Mouse (Mus musculus) small intestine, adult 2 months (tissue): ENCODE data around the gene Fam53a. TPM values are rescaled to one million over a fixed set of nuclear protein-coding genes. Genes with fewer than 3 reads are reported as not detected.
A peak's percentile ranks its signal among the peaks of the same experiment; 100 is the strongest.

ENCODE experiments used
- H3K27ac ChIP-seq: fragments of 200-500 bp; 2 replicates; pipeline ENCODE4 v1.5.1; 2012; ENCODE audit warnings: low read depth, low read length, control low read depth, inconsistent platforms; ENCODE audit not compliant: insufficient read depth
- H3K27me3 ChIP-seq: fragments of 200-500 bp; 2 replicates; pipeline ENCODE4 v1.6.1; 2012; ENCODE audit warnings: mild to moderate bottlenecking, moderate library complexity, low read length, inconsistent platforms; ENCODE audit not compliant: control insufficient read depth, insufficient read depth
- H3K36me3 ChIP-seq: fragments of 200-500 bp; 2 replicates; pipeline ENCODE4 v1.6.1; 2012; ENCODE audit warnings: mild to moderate bottlenecking, low read length, control low read depth, inconsistent platforms; ENCODE audit not compliant: control insufficient read depth, insufficient read depth
- H3K4me1 ChIP-seq: fragments of 200-500 bp; 2 replicates; pipeline ENCODE4 v1.6.1; 2012; ENCODE audit warnings: low read length, inconsistent platforms, mixed read lengths; ENCODE audit not compliant: control insufficient read depth, insufficient read depth, insufficient read length
- H3K4me3 ChIP-seq: fragments of 200-500 bp; 2 replicates; pipeline ENCODE4 v1.5.1; 2012; ENCODE audit warnings: low read depth, mild to moderate bottlenecking, control low read depth, inconsistent platforms, low read length, moderate library complexity
- CTCF ChIP-seq: fragments of 200-500 bp; IDR thresholded peaks from 2 replicates; pipeline ENCODE4 v1.5.1; 2012; ENCODE audit warnings: low read depth, mild to moderate bottlenecking, control low read depth, inconsistent platforms, low read length, moderate library complexity, mixed read lengths; ENCODE audit not compliant: insufficient replicate concordance, insufficient read length; ENCODE audit errors: extremely low read depth
- POLR2A ChIP-seq: fragments of 200-500 bp; IDR thresholded peaks from 2 replicates; pipeline ENCODE4 v1.6.1; 2012; ENCODE audit warnings: low read depth, mild to moderate bottlenecking, control low read depth, inconsistent platforms, low read length, moderate library complexity
- WGBS: fragments of 180-500 bp; shearing (Covaris S2); methylation state at CpG from one replicate; pipeline ENCODE4 v1.1.7; 2018; 5-methylcytosine and 5-hydroxymethylcytosine counted together
- polyA plus RNA-seq: library from polyadenylated mRNA; depleted of rRNA; stranded (reverse); fragments of >200 nt; gene quantifications from 2 replicates; pipeline ENCODE4 v1.2.3, GENCODE M21; 2012; rRNA removed

The Fam53a gene
- polyA plus RNA-seq: 58.1 and 60.2 TPM in 2 replicates

DNA sequence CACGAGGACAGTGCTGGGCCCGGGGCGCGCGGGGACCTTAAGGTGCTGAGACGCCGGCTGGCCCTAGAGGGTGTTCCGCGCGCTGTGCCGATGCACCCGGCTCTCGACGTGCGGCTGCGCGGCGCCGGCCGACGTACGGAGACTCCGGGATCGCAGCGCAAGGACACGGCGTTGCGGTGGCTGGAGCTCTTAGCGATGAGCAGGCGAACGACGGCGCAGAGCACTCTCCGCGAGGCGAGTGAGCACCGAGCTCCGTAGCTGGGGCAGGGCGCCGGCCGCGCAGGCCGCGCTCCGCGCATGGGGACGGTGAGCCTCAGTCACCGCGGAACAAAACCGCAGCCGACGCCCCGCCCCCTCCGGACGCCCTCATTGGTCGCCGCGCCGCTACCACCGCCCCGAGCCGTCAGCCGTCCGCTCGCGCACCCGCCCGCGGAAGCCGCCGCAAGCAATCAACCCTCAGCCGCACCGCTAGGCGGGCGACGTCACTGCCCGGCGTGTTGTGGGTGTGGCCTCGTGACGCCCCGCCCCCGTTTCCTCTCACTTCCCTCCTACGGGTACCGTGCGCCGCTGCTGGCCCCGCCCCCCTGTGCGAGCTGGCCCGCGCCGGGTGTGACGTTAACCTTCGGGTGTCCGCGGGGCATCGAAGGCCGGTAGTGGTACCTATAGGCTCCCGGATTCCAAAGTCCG, at the start of gene Fam53a, which contains the start of gene Gm9903:
Gene Fam53a (minus strand): TSS at position 335 of the 687 bp plus-strand sequence.
Gene Gm9903 (plus strand): TSS at position 625 of the 687 bp plus-strand sequence.
- WGBS: under 1% methylated on average over 97 of the region's 99 CpGs
- H3K27me3 ChIP-seq: no peaks in the 10 kb centered on the region

DNA sequence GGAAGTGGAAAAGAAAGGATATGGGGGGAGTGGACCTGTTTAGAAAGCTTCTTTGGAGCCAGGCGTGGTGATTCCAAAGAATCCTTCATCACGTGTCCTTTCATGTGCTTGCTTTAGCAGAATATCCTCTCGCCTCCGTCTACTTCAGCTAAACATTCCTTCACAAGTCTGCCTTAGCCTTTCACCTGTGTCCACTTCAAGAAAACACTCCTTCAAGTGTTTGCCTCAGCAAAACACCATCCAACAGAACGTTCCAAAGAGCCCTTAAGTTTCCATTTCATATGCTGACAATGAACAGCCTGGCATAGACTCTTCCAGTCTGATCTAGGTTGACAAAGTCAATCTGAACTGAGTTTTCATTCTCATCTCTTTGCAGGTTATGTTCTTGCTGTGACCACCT, 48.8 kb upstream of the Fam53a start:
- H3K4me1 ChIP-seq: no peaks in the 10 kb centered on the region
- no peak overlapping the region for H3K4me3 ChIP-seq
- WGBS: 81% methylated on average over 5 of the region's 5 CpGs
- H3K27me3 ChIP-seq: no peaks in the 10 kb centered on the region
- H3K27ac ChIP-seq: no peak overlapping the region
- no peaks in the 10 kb centered on the region for H3K36me3 ChIP-seq
- no peak for TF ChIP-seq POLR2A
- TF ChIP-seq CTCF: no peak

More for the DNA sequence above, at the start of gene Fam53a, which contains the start of gene Gm9903:
- Histone ChIP-seq H3K27ac (peak within 1 kb of the TSS; percentile 93), H3K4me3 (peak within 1 kb of the TSS; percentile 96), H3K36me3 (no peaks in the 10 kb centered on the region), H3K4me1 (peaks cover 5% of the 10 kb centered on the region)
- TF ChIP-seq POLR2A: peak; percentile 92
- 0 out of 2 replicates have a peak, but pooled peaks have one; percentile 5 for TF ChIP-seq CTCF

DNA sequence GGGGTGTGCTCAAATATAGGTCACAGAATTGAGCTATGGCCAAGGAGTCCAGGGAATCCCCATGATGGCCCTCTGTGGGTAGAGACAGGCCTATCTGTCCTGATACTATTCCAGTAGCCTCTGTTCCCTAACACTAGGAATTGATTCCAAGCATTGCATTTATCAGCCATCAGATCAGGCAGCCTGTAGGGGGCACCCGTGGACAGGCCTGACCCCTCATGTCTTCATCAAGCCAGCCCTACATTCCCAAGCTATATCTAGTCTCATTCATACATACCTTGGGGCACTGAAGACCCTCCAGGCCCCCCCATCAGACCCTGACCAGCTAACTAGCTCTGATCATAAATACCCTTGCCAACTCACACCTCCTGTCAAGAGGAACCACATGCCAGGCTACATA, 46.5 kb upstream of the Fam53a start:
- 0% methylated on average over 1 of the region's 1 CpGs for WGBS
- Histone ChIP-seq H3K27ac (no peak overlapping the region), H3K36me3 (peaks cover 5% of the 10 kb centered on the region; the same call in 1 of the 2 replicates), H3K4me3 (no peak overlapping the region), H3K4me1 (no peaks in the 10 kb centered on the region), H3K27me3 (no peaks in the 10 kb centered on the region)
- TF ChIP-seq POLR2A: no peak
- TF ChIP-seq CTCF: peak; percentile 62; the same call in 1 of the 2 replicates

DNA sequence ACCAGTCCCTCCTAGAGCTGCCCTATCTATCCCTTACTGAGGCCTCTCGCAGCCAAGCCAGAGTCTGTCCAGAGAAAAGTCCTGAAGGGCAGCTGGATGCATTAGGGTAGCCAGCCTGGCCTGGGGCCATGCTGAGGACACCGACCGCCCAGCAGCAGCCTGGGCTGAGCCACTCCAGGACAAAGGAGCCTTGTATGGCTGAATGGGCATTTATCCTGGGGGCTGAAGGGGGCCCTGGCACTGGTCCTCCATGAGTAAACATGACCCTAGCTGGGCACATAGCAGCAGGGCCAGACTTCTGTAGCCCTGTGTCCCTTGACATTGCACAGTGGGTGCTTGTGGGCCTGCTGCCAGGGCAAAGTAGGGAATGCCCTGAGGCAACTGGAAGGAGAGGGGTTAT, 45.0 kb upstream of the Fam53a start:
- Histone ChIP-seq H3K27ac (no peak overlapping the region), H3K27me3 (no peaks in the 10 kb centered on the region), H3K4me3 (no peak overlapping the region), H3K36me3 (peaks cover 12% of the 10 kb centered on the region; the same call in 1 of the 2 replicates), H3K4me1 (no peaks in the 10 kb centered on the region)
- TF ChIP-seq POLR2A: no peak
- no peak for TF ChIP-seq CTCF
- WGBS: 91% methylated on average over 3 of the region's 3 CpGs

DNA sequence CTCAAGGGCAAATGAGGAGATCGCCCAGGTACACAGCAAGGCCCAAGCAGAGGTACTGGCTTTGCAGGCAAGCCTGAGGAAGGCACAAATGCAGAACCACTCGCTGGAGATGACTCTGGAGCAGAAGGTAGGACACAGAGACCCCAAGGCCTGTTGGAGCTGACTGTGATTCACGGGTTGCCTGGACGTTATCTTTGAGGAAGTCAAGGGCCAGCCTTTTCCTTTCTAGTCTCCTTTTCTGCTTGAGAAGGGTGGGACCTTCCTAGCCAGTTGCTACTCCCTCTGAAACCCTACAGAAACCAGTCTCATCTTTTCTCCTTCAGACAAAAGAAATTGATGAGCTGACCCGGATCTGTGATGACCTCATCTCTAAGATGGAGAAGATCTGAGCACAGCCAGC, 42.2 kb upstream of the Fam53a start:
- 74% methylated on average over 5 of the region's 5 CpGs for WGBS
- no peak overlapping the region for H3K27ac ChIP-seq
- peaks cover 14% of the 10 kb centered on the region; the same call in 1 of the 2 replicates for H3K36me3 ChIP-seq
- no peaks in the 10 kb centered on the region for H3K27me3 ChIP-seq
- no peaks in the 10 kb centered on the region for H3K4me1 ChIP-seq
- TF ChIP-seq POLR2A (no peak), CTCF (no peak)
- H3K4me3 ChIP-seq: no peak overlapping the region

DNA sequence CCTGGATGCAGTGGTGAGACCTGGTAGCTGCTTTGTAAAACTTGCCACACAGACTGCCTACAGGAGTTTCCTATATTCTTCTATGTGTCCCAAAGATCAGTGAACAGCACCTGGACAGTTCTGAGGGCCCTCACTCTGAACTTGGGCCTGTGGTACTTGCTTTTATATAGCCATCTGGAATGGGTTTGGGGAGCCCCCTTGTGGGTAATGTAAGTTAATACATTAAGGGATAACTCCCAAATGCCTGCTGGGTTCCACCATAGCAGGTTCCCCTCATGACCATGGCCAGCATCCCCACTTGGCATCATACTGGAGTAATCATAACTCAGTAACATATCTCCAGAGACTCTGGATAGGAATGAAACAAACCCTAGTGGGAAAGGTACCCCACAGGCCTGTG, 38.8 kb upstream of the Fam53a start:
- Histone ChIP-seq H3K36me3 (peaks cover 17% of the 10 kb centered on the region; the same call in 1 of the 2 replicates), H3K4me3 (no peak overlapping the region), H3K27me3 (no peaks in the 10 kb centered on the region), H3K27ac (no peak overlapping the region), H3K4me1 (no peaks in the 10 kb centered on the region)
- TF ChIP-seq POLR2A (no peak), CTCF (peak; percentile 28; the same call in 1 of the 2 replicates)

DNA sequence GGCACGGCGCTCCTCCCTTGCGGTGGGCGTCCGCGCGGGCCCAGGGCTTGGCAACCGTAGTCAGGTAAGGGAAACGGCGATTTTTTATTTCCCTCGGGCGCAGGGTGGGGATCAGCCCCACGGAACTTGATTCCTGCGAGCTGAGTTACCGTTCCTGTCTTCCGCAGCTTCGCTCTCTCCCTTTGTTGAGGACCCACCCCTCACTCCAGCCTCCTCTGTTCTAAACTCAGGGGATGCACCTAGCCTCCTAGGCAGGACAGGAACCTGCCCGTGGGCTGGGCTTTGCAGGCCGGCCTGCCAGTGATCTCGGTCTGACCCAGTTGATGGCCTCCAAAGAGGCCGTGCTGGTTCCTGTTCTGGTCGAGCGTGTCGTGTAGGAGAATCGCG, 29.2 kb upstream of the Fam53a start:
- no peak overlapping the region for H3K27ac ChIP-seq
- H3K4me1 ChIP-seq: peaks cover 17% of the 10 kb centered on the region
- peak overlapping the region; percentile 88 for H3K4me3 ChIP-seq
- H3K27me3 ChIP-seq: no peaks in the 10 kb centered on the region
- under 1% methylated on average over 26 of the region's 26 CpGs for WGBS
- H3K36me3 ChIP-seq: peaks cover 12% of the 10 kb centered on the region; the same call in 1 of the 2 replicates
- TF ChIP-seq POLR2A (no peak), CTCF (no peak)
